Mouse (Mus musculus) gastrocnemius, adult 8-10 months (tissue): ENCODE data around the gene Pomp. TPM values are rescaled to one million over a fixed set of nuclear protein-coding genes. Genes with fewer than 3 reads are reported as not detected.
"Not testable (repeated sequence)": the region's sequence is repeated elsewhere in the genome, so short reads cannot be mapped to it uniquely, and the experiment has no call there.

ENCODE experiments used
- DNase-seq, 2 experiments: peaks; one replicate each; pipeline ENCODE4 v3.0.0; 2022; ENCODE audit warnings: low spot score in 2 of 2
- total RNA-seq, 4 experiments: library from RNA; stranded (reverse); gene quantifications; 2 replicates each; pipeline ENCODE4 v1.2.4; 2022

Pomp gene
- total RNA-seq, 4 experiments from 2014 or later = 128 to 135 (median 130) TPM

GRCm38 (mm10) chr5:147850194-147850593, 10.1 kb upstream of the Pomp start:
- no peak for DNase-seq

GRCm38 (mm10) chr5:147860076-147860448, 199 bp upstream of the Pomp start:
- DNase-seq = no peak

- DNase-seq = no peak
These were observed 8.4 kb downstream of the Pomp start for GRCm38 (mm10) chr5:147868674-147869073.

- DNase-seq = no peak
These were observed 9.3 kb downstream of the Pomp start for GRCm38 (mm10) chr5:147869568-147869967.

- no peak for DNase-seq
These were observed 10.0 kb downstream of the Pomp start for GRCm38 (mm10) chr5:147870296-147870695.

GRCm38 (mm10) chr5:147871091-147871820, 11.0 kb downstream of the Pomp start:
- peak in 1 of 2 experiments; percentile 29 for DNase-seq

- DNase-seq = no peak
These were observed 14.3 kb downstream of the Pomp start for GRCm38 (mm10) chr5:147874491-147875065.

- DNase-seq = no peak
These were observed 14.9 kb downstream of the Pomp start for GRCm38 (mm10) chr5:147875210-147875609.

GRCm38 (mm10) chr5:147877520-147877919, 17.3 kb downstream of the Pomp start:
- no peak for DNase-seq

- peak; percentile 21 to 41 for DNase-seq
These were observed 19.9 kb downstream of the Pomp start for GRCm38 (mm10) chr5:147879971-147880682.

GRCm38 (mm10) chr5:147883581-147883980, 23.3 kb downstream of the Pomp start:
- DNase-seq = no peak

GRCm38 (mm10) chr5:147888313-147889297, 28.3 kb downstream of the Pomp start:
- no peak for DNase-seq

GRCm38 (mm10) chr5:147892735-147893134, 32.5 kb downstream of the Pomp start:
- DNase-seq = no peak

- no peak for DNase-seq
These were observed 32.9 kb downstream of the Pomp start for GRCm38 (mm10) chr5:147893143-147893542.

- no peak for DNase-seq
These were observed 33.6 kb downstream of the Pomp start for GRCm38 (mm10) chr5:147893766-147894454.

- DNase-seq = peak; percentile 94
These were observed 34.3 kb downstream of the Pomp start, which contains the start of gene Slc46a3 for GRCm38 (mm10) chr5:147894455-147895076. TSS of gene Slc46a3 (minus strand) at chr5:147894815.

- DNase-seq = no peak
These were observed 35.4 kb downstream of the Pomp start for GRCm38 (mm10) chr5:147895436-147896198.

- not testable (repeated sequence) for DNase-seq
These were observed 36.2 kb downstream of the Pomp start for GRCm38 (mm10) chr5:147896501-147896900.

- DNase-seq = no peak
These were observed 38.0 kb downstream of the Pomp start for GRCm38 (mm10) chr5:147898254-147898653.
